Mouse (Mus musculus) heart, adult 2 months (tissue): ENCODE results near the gene Epha5.

Experiments used
- CTCF ChIP-seq: fragments of 200-600 bp; IDR thresholded peaks from 2 replicates; pipeline ENCODE4 v1.8.1; 2022; ENCODE audit warnings: antibody characterized with exemption, mild to moderate bottlenecking, moderate library complexity
- EP300 ChIP-seq: fragments of 200-500 bp; IDR thresholded peaks from 2 replicates; pipeline ENCODE4 v1.6.1; 2011; ENCODE audit warnings: low read depth, low read length, control low read depth; ENCODE audit not compliant: insufficient read depth
- POLR2A ChIP-seq: fragments of 200-500 bp; IDR thresholded peaks from 2 replicates; pipeline ENCODE4 v1.6.1; 2011; ENCODE audit warnings: mild to moderate bottlenecking, low read depth, low read length, control low read depth; ENCODE audit not compliant: insufficient read depth

GRCm38 (mm10) chr5:84313619-84314018 is 103.6 kb downstream of the Epha5 start:
- no peak for TF ChIP-seq CTCF
- TF ChIP-seq POLR2A: no peak
- TF ChIP-seq EP300: no peak
